Mouse (Mus musculus) lung, adult 2 months (tissue): ENCODE data around the gene Cldn19.

Experiments
- CTCF ChIP-seq: fragments of 200-500 bp; IDR thresholded peaks from 2 replicates; pipeline ENCODE4 v1.5.1; 2011; ENCODE audit warnings: mild to moderate bottlenecking, low read length, control low read depth; ENCODE audit not compliant: insufficient read depth
- POLR2A ChIP-seq: fragments of 200-500 bp; IDR thresholded peaks from 2 replicates; pipeline ENCODE4 v1.6.1; 2011; ENCODE audit warnings: low read depth, mild to moderate bottlenecking, control low read depth, low read length, borderline replicate concordance; ENCODE audit errors: extremely low read depth

DNA sequence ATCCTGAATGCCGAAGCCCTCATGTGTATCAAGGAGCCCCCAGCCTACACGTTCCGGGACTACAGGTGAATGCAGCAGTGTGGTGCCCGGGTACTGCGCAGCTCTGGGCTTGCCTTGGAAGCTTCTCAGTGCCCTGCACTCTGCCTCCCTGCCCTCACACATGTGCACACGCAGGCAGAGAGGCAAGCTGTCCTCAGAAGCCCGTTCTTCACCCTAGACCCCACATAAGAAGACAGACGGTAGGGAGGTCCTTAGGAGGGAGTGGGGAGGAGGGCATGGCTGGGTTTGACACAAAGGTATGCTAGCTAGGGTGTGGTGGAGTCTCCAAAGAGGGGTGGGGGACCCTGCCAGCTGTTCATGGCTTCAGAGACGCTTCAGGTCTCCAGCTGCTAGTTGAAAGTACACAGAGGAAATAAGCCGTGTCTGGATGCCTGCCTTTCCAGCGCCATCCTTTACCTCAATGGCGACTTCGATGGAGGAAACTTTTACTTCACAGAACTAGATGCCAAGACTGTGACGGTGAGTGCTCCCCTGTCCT is 8.5 kb upstream of the Cldn19 start:
- no peak for TF ChIP-seq CTCF
- no peak for TF ChIP-seq POLR2A
